Mouse (Mus musculus) lung, embryonic 16.5 days (tissue): Measurements from ENCODE around the gene Klhl32. TPM values are rescaled to one million over a fixed set of nuclear protein-coding genes. Genes with fewer than 3 reads are reported as not detected.
"Not testable (repeated sequence)": the region's sequence is repeated elsewhere in the genome, so short reads cannot be mapped to it uniquely, and the experiment has no call there.

Source experiments
- ATAC-seq: fragments of 200-750 bp; cut with Nextera tagmentation; 2 replicates; pipeline ENCODE4 v1.8.0; 2017; ENCODE audit warnings: low read depth, mild to moderate bottlenecking, moderate library complexity
- H3K27ac ChIP-seq: fragments of 300-500 bp; sonication (generic); 2 replicates; pipeline ENCODE4 v1.5.1; 2014; ENCODE audit warnings: mild to moderate bottlenecking, control low read depth, low read length
- H3K27me3 ChIP-seq: fragments of 300-500 bp; sonication (generic); 2 replicates; pipeline ENCODE4 v1.6.1; 2014; ENCODE audit warnings: low read depth, low read length, mixed read lengths; ENCODE audit not compliant: control insufficient read depth, insufficient read depth
- H3K36me3 ChIP-seq: fragments of 300-500 bp; sonication (generic); 2 replicates; pipeline ENCODE4 v1.6.1; 2014; ENCODE audit warnings: low read length; ENCODE audit not compliant: control insufficient read depth, insufficient read depth
- H3K4me1 ChIP-seq: fragments of 300-500 bp; sonication (generic); replicated peaks from 2 replicates; pipeline ENCODE4 v1.6.1; 2014; ENCODE audit warnings: low read length, mixed read lengths; ENCODE audit not compliant: control insufficient read depth, insufficient read depth
- H3K4me2 ChIP-seq: fragments of 300-500 bp; sonication (generic); 2 replicates; pipeline ENCODE4 v1.6.1; 2014; ENCODE audit warnings: low read depth, low read length, control low read depth
- H3K4me3 ChIP-seq: fragments of 300-500 bp; sonication (generic); 2 replicates; pipeline ENCODE4 v1.5.1; 2014; ENCODE audit warnings: mild to moderate bottlenecking, low read length, control low read depth
- H3K9ac ChIP-seq: fragments of 300-500 bp; sonication (generic); 2 replicates; pipeline ENCODE4 v1.6.1; 2014; ENCODE audit warnings: low read length, control low read depth
- H3K9me3 ChIP-seq: fragments of 300-500 bp; sonication (generic); 2 replicates; pipeline ENCODE4 v1.6.1; 2016; ENCODE audit warnings: low read length; ENCODE audit not compliant: control insufficient read depth
- WGBS: fragments of 180-500 bp; shearing (Covaris S2); extraction: QIAGEN DNeasy Blood & Tissue Kit; methylation state at CpG from one replicate; pipeline ENCODE4 v1.1.7; 2014; 5-methylcytosine and 5-hydroxymethylcytosine counted together
- polyA plus RNA-seq: library from polyadenylated mRNA; unstranded; fragments of >200 nt; fragmentation: Nextera tagmentation; extraction: Ambion mirVana; gene quantifications from 2 replicates; pipeline ENCODE4 v1.2.1, GENCODE M21; 2015

Gene Klhl32
- 1.6 and 1.9 TPM in 2 replicates for polyA plus RNA-seq

GRCm38 (mm10) chr4:24850401-24851325 is at the start of gene Klhl32:
Klhl32 (minus strand) TSS chr4:24851124.
- peak; percentile 90 for ATAC-seq
- Histone ChIP-seq H3K4me3 (peak within 1 kb of the TSS; percentile 71), H3K9ac (peak within 1 kb of the TSS; percentile 68), H3K36me3 (no peaks in the 10 kb centered on the region), H3K27ac (peak within 1 kb of the TSS; percentile 52; the same call in 1 of the 2 replicates), H3K27me3 (no peaks in the 10 kb centered on the region), H3K4me1 (no peaks in the 10 kb centered on the region), H3K4me2 (peak within 1 kb of the TSS; percentile 95), H3K9me3 (no peaks in the 10 kb centered on the region)
- WGBS: 0% methylated on average over 60 of the region's 63 CpGs

- H3K9ac ChIP-seq: peak overlapping the region; percentile 20; the same call in 1 of the 2 replicates
These were observed 48.2 kb upstream of the Klhl32 start for GRCm38 (mm10) chr4:24899146-24899545.

GRCm38 (mm10) chr4:24898636-24899035 is 47.7 kb upstream of the Klhl32 start:
- Histone ChIP-seq H3K27me3 (no peaks in the 10 kb centered on the region), H3K27ac (no peak overlapping the region), H3K4me2 (peak overlapping the region; percentile 91), H3K9me3 (no peaks in the 10 kb centered on the region), H3K4me1 (peaks cover 10% of the 10 kb centered on the region), H3K9ac (peak overlapping the region; percentile 80), H3K4me3 (peak overlapping the region; percentile 76), H3K36me3 (peaks cover 9% of the 10 kb centered on the region; the same call in 1 of the 2 replicates)
- 23% methylated on average over 8 of the region's 8 CpGs for WGBS
- ATAC-seq: no peak

More at GRCm38 (mm10) chr4:24899146-24899545, 48.2 kb upstream of the Klhl32 start:
- WGBS: 28% methylated on average over 4 of the region's 4 CpGs
- Histone ChIP-seq H3K27ac (no peak overlapping the region), H3K9me3 (no peaks in the 10 kb centered on the region), H3K4me3 (peak overlapping the region; percentile 76), H3K36me3 (peaks cover 9% of the 10 kb centered on the region; the same call in 1 of the 2 replicates), H3K4me1 (peaks cover 10% of the 10 kb centered on the region), H3K27me3 (no peaks in the 10 kb centered on the region), H3K4me2 (peak overlapping the region; percentile 91)
- ATAC-seq: no peak

GRCm38 (mm10) chr4:24897851-24898515 is 47.1 kb upstream of the Klhl32 start, which contains the start of gene Ndufaf4:
Ndufaf4 (plus strand) TSS chr4:24898083.
- H3K27me3 ChIP-seq: no peaks in the 10 kb centered on the region
- WGBS: under 1% methylated on average over 57 of the region's 58 CpGs
- 0 out of 2 replicates have a peak within 1 kb of the TSS, but pooled peaks have one; percentile 5 for H3K27ac ChIP-seq
- peak within 1 kb of the TSS; percentile 91 for H3K4me2 ChIP-seq
- H3K36me3 ChIP-seq: peaks cover 5% of the 10 kb centered on the region; the same call in 1 of the 2 replicates
- H3K4me1 ChIP-seq: peaks cover 10% of the 10 kb centered on the region
- peak within 1 kb of the TSS; percentile 80 for H3K9ac ChIP-seq
- peak within 1 kb of the TSS; percentile 76 for H3K4me3 ChIP-seq
- H3K9me3 ChIP-seq: no peaks in the 10 kb centered on the region
- ATAC-seq: peak; percentile 99

- WGBS: 12% methylated on average over 7 of the region's 7 CpGs
- Histone ChIP-seq H3K9ac (peak overlapping the region; percentile 49), H3K27me3 (no peaks in the 10 kb centered on the region), H3K27ac (no peak overlapping the region), H3K4me3 (peak overlapping the region; percentile 76), H3K4me1 (peaks cover 10% of the 10 kb centered on the region), H3K36me3 (peaks cover 5% of the 10 kb centered on the region; the same call in 1 of the 2 replicates), H3K4me2 (peak overlapping the region; percentile 91), H3K9me3 (no peaks in the 10 kb centered on the region)
- ATAC-seq: peak; percentile 32
These were observed 46.4 kb upstream of the Klhl32 start for GRCm38 (mm10) chr4:24897351-24897750.

GRCm38 (mm10) chr4:24896829-24897228 is 45.9 kb upstream of the Klhl32 start:
- H3K4me1 ChIP-seq: peaks cover 10% of the 10 kb centered on the region
- no peaks in the 10 kb centered on the region for H3K27me3 ChIP-seq
- H3K9ac ChIP-seq: no peak overlapping the region
- WGBS: 0% methylated on average over 1 of the region's 1 CpGs
- ATAC-seq: no peak
- H3K4me3 ChIP-seq: no peak overlapping the region
- no peak overlapping the region for H3K27ac ChIP-seq
- no peaks in the 10 kb centered on the region for H3K9me3 ChIP-seq
- H3K4me2 ChIP-seq: no peak overlapping the region
- H3K36me3 ChIP-seq: peaks cover 5% of the 10 kb centered on the region; the same call in 1 of the 2 replicates

- Histone ChIP-seq H3K9me3 (no peaks in the 10 kb centered on the region), H3K9ac (no peak overlapping the region), H3K4me3 (no peak overlapping the region), H3K27ac (no peak overlapping the region), H3K27me3 (no peaks in the 10 kb centered on the region), H3K36me3 (no peaks in the 10 kb centered on the region), H3K4me1 (peaks cover 10% of the 10 kb centered on the region), H3K4me2 (no peak overlapping the region)
- ATAC-seq: no peak
- 67% methylated on average over 4 of the region's 4 CpGs for WGBS
These were observed 43.7 kb upstream of the Klhl32 start for GRCm38 (mm10) chr4:24894625-24895024.

DNA sequence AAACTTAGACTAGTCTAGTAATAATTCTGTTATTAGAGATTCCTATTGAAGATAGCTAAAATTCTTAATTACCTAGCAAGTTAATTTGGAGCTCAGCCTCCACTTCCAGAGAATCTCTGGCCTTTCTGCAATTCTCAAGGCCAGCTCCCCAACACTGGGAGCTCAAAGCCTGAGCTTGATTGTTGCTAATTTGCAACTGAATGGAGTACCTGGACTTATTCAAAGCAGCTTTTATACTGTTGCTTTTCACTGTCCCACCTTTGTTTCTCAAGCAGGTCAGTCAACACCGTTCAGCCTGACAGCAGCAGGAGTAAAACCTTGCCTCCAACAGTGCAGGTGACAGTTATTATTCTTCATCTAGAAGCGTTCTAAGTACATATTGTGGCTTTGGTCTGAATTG is 41.4 kb upstream of the Klhl32 start:
- not testable (repeated sequence) for H3K27ac ChIP-seq, H3K4me3 ChIP-seq, H3K36me3 ChIP-seq, H3K9me3 ChIP-seq, H3K4me2 ChIP-seq, H3K9ac ChIP-seq, H3K4me1 ChIP-seq, ATAC-seq, H3K27me3 ChIP-seq
- WGBS: 65% methylated on average over 2 of the region's 2 CpGs

- H3K4me3 ChIP-seq, H3K27ac ChIP-seq, H3K4me2 ChIP-seq, H3K27me3 ChIP-seq, H3K36me3 ChIP-seq, ATAC-seq, H3K9ac ChIP-seq, H3K9me3 ChIP-seq, H3K4me1 ChIP-seq: not testable (repeated sequence)
- 49% methylated on average over 2 of the region's 2 CpGs for WGBS
These were observed 38.5 kb upstream of the Klhl32 start for GRCm38 (mm10) chr4:24889386-24889785.
